Mouse (Mus musculus) kidney, adult 2 months (tissue): ENCODE results near the gene Fbxo36.

Source experiments
- CTCF ChIP-seq: fragments of 200-500 bp; conservative IDR thresholded peaks from 2 replicates; pipeline ENCODE4 v1.5.1; 2011; ENCODE audit warnings: low read depth, mild to moderate bottlenecking, control low read depth, low read length, moderate library complexity, mixed read lengths; ENCODE audit not compliant: insufficient read depth, insufficient read length
- POLR2A ChIP-seq: fragments of 200-500 bp; IDR thresholded peaks from one replicate; pipeline ENCODE4 v1.6.1; 2011; ENCODE audit warnings: low read depth, low read length, control low read depth

- TF ChIP-seq CTCF, result no peak
- no peak for TF ChIP-seq POLR2A
Observed at GRCm38 (mm10) chr1:84849804-84850203, 10.2 kb downstream of the Fbxo36 start.
